Mouse (Mus musculus) kidney, postnatal 36 days (tissue): ENCODE measurements around the gene Tas2r125.
"Not testable (repeated sequence)": the region's sequence is repeated elsewhere in the genome, so short reads cannot be mapped to it uniquely, and the experiment has no call there.

ENCODE experiments used
- DNase-seq, 2 experiments: peaks; one replicate each; pipeline ENCODE4 v3.0.0; 2021 to 2022; ENCODE audit warnings: mixed read lengths in 2 of 2

Gene Tas2r125

GRCm38 (mm10) chr6:132909351-132909750 lies at the start of gene Tas2r125:
Gene Tas2r125, plus strand, starts transcription at chr6:132909651.
- no peak for DNase-seq

GRCm38 (mm10) chr6:132867708-132868107 lies 41.7 kb upstream of the Tas2r125 start, which contains the start of gene Tas2r110:
Gene Tas2r110, plus strand, starts transcription at chr6:132868008.
- DNase-seq = no peak

DNA sequence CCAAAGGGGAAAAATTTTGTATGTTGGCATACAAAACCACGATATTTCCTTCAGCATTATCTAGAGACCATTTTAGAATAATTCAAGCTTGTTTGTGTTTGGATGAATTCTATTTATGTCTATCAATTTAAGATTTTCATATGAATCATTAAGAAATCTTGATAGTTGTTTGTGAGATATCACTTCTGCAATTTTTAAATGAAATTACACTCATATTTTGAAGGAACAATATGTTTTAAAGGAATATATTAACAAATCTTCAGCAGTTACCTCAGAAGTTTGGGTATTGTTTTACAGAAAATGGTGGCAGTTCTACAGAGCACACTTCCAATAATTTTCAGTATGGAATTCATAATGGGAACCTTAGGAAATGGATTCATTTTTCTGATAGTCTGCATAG lies 16.7 kb upstream of the Tas2r125 start, which contains the start of gene Tas2r113:
Tas2r113 (plus strand) TSS at position 301 of the 400 bp plus-strand sequence.
- DNase-seq = no peak

- DNase-seq = not testable (repeated sequence)
These were observed 31.9 kb downstream of the Tas2r125 start for GRCm38 (mm10) chr6:132941376-132941775.

DNA sequence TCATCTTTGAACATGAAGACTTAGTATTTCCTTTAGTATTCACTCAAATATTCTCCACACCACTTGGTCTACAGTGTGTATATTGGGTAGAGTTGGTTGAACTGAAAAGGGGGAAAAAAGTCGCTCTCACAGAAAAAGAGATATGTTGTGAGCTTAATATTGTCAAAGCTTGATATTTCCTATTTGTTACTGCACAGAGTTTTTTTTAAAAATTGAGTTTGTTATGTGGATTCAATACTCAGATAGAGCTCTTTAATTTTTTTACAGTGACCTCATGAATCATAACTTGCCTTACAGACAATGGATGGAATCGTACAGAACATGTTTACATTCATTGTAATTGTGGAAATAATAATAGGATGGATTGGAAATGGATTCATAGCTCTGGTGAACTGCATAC lies 41.4 kb downstream of the Tas2r125 start, which contains the start of gene Tas2r129:
Tas2r129 (plus strand) TSS at position 301 of the 400 bp plus-strand sequence.
- no peak for DNase-seq

- no peak for DNase-seq
These were observed 48.4 kb downstream of the Tas2r125 start, which contains the start of gene Tas2r131 for GRCm38 (mm10) chr6:132957819-132958218. Gene Tas2r131, minus strand, starts transcription at chr6:132957919.
